Mouse (Mus musculus) c-Kit-negative CD71-positive TER-119-positive erythroid progenitor cells, embryonic 14.5 days (primary cell): ENCODE data around the gene Coro2b.

ENCODE experiments used
- DNase-seq: peaks from one replicate; pipeline ENCODE4 v3.0.0-alpha.2; 2013; ENCODE audit warnings: low read depth, low spot score

Gene Coro2b

GRCm38 (mm10) chr9:62540166-62540565 lies 3.3 kb upstream of the Coro2b start:
- no peak for DNase-seq

GRCm38 (mm10) chr9:62539251-62539711 lies 2.4 kb upstream of the Coro2b start:
- no peak for DNase-seq

GRCm38 (mm10) chr9:62537941-62538340 lies 1.1 kb upstream of the Coro2b start:
- no peak for DNase-seq

GRCm38 (mm10) chr9:62536119-62536654 lies 657 bp downstream of the Coro2b start:
- DNase-seq = no peak

GRCm38 (mm10) chr9:62535566-62535965 lies 1.3 kb downstream of the Coro2b start:
- no peak for DNase-seq

- no peak for DNase-seq
These were observed 2.2 kb downstream of the Coro2b start for GRCm38 (mm10) chr9:62534691-62535090.

- DNase-seq = no peak
These were observed 2.7 kb downstream of the Coro2b start for GRCm38 (mm10) chr9:62534158-62534557.

- DNase-seq = no peak
These were observed 4.0 kb downstream of the Coro2b start for GRCm38 (mm10) chr9:62532876-62533275.

- DNase-seq = no peak
These were observed 5.2 kb downstream of the Coro2b start for GRCm38 (mm10) chr9:62531459-62532275.

GRCm38 (mm10) chr9:62528527-62528926 lies 8.3 kb downstream of the Coro2b start:
- no peak for DNase-seq

- no peak for DNase-seq
These were observed 10.0 kb downstream of the Coro2b start for GRCm38 (mm10) chr9:62526858-62527257.

GRCm38 (mm10) chr9:62526451-62526850 lies 10.4 kb downstream of the Coro2b start:
- DNase-seq = no peak

GRCm38 (mm10) chr9:62524761-62525308 lies 12.0 kb downstream of the Coro2b start:
- DNase-seq = no peak

- no peak for DNase-seq
These were observed 13.9 kb downstream of the Coro2b start for GRCm38 (mm10) chr9:62522791-62523471.

- no peak for DNase-seq
These were observed 14.6 kb downstream of the Coro2b start for GRCm38 (mm10) chr9:62522211-62522610.

GRCm38 (mm10) chr9:62521541-62521940 lies 15.3 kb downstream of the Coro2b start:
- DNase-seq = no peak

- DNase-seq = no peak
These were observed 15.9 kb downstream of the Coro2b start for GRCm38 (mm10) chr9:62520933-62521332.

- no peak for DNase-seq
These were observed 16.9 kb downstream of the Coro2b start for GRCm38 (mm10) chr9:62519787-62520503.

- DNase-seq = no peak
These were observed 17.5 kb downstream of the Coro2b start for GRCm38 (mm10) chr9:62519334-62519733.

GRCm38 (mm10) chr9:62518572-62518971 lies 18.3 kb downstream of the Coro2b start:
- no peak for DNase-seq

GRCm38 (mm10) chr9:62517112-62517957 lies 19.5 kb downstream of the Coro2b start:
- no peak for DNase-seq
